23 mouse cellular contexts compared by ENCODE assay signal in the genomic region with DNA sequence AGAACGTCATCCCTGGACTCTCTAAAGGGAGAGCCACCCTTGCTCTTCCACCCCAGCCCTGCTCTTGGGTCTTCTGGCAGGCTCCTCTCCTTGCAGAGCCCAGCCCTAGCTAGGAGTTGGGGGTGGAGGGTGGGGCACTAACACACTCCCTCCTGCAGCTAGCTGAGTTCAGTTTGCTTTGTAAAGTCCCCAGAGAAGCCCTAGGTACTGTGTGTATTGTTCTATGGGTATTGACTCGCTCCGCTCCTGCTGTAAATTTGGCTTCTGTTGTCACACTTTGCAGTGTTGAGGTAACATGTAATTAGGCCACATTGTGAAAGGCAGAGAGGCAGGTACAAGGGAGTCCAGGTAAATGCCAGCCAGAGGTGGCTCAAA.
A peak's percentile ranks its signal among the peaks of the same experiment; 100 is the strongest.
DNase-seq lines count a peak whose midpoint lies in the region; ATAC-seq lines count a peak whose summit lies in the region.
"Had no signal": no experiment of that assay in that cellular context is flagged by ENCODE, and none has a peak within 500 bp of the region (broad histone marks: within the 10 kb centered on the region; RNA-seq: fewer than 3 reads in every experiment).

No protein-coding gene starts in this region.

- DNase-seq in cerebellum, adult 9-11 months = no peak
- peak; percentile 50 for DNase-seq in intestine, embryonic 14.5 days (ENCODE audit: low spot score)
- no peak for DNase-seq in spleen, adult 18-20 months
- no peak for DNase-seq in lung, postnatal 14 days
- DNase-seq: adrenal gland, postnatal 14 days; cerebellum, adult 9-10 months; forebrain, postnatal 0 days; gastrocnemius, adult 2 months; kidney, adult 2 months; kidney, postnatal 25 days; layer of hippocampus, adult 9-11 months; lung, embryonic 14.5 days; right cerebral cortex, adult 18-20 months; thymus, postnatal 14 days had no signal

- no peak overlapping the region for H3K9ac ChIP-seq in intestine, embryonic 14.5 days (ENCODE audit: low read length)
- H3K9ac ChIP-seq in intestine, embryonic 15.5 days = no peak overlapping the region
- no peak overlapping the region for H3K9ac ChIP-seq in stomach, embryonic 15.5 days
- H3K9ac ChIP-seq: forebrain, postnatal 0 days; limb, embryonic 15.5 days; lung, embryonic 14.5 days had no signal

- 78% methylated on average over 3 of the region's 3 CpGs for WGBS in intestine, embryonic 14.5 days
- 60% methylated on average over 3 of the region's 3 CpGs for WGBS in intestine, embryonic 15.5 days
- 60% methylated on average over 3 of the region's 3 CpGs for WGBS in stomach, embryonic 15.5 days

- H3K4me2 ChIP-seq in intestine, embryonic 14.5 days (ENCODE audit: low read length) = no peak overlapping the region
- H3K4me2 ChIP-seq in intestine, embryonic 15.5 days (replicated peaks) = no peak overlapping the region
- no peak overlapping the region for H3K4me2 ChIP-seq in stomach, embryonic 15.5 days
- H3K4me2 ChIP-seq: limb, embryonic 15.5 days; lung, embryonic 14.5 days had no signal

- H3K4me1 ChIP-seq in intestine, embryonic 14.5 days (replicated peaks; ENCODE audit: control insufficient read depth, insufficient read depth, low read length) = peaks cover 6% of the 10 kb centered on the region; the same call in 1 of the 2 replicates
- H3K4me1 ChIP-seq in intestine, embryonic 15.5 days (replicated peaks) = 0 out of 2 replicates have a peak, but pooled peaks cover 4% of the 10 kb centered on the region
- H3K4me1 ChIP-seq in brown adipose tissue, adult 24 weeks (ENCODE audit: control insufficient read depth, insufficient read depth, insufficient read length, low read length) = peaks cover 20% of the 10 kb centered on the region
- peaks cover 9% of the 10 kb centered on the region; the same call in 1 of the 2 replicates for H3K4me1 ChIP-seq in stomach, embryonic 15.5 days

- no peak overlapping the region for H3K27ac ChIP-seq in intestine, embryonic 14.5 days (ENCODE audit: low read depth)
- H3K27ac ChIP-seq in intestine, embryonic 15.5 days = no peak overlapping the region
- peak overlapping the region; percentile 87; the same call in 1 of the 2 replicates for H3K27ac ChIP-seq in brown adipose tissue, adult 24 weeks (replicated peaks; ENCODE audit: low read depth, low read length)
- no peak overlapping the region for H3K27ac ChIP-seq in stomach, embryonic 15.5 days
- H3K27ac ChIP-seq: limb, embryonic 15.5 days had no signal

- H3K9me3 ChIP-seq in intestine, embryonic 14.5 days (ENCODE audit: control insufficient read depth, low read length) = no peaks in the 10 kb centered on the region
- no peaks in the 10 kb centered on the region for H3K9me3 ChIP-seq in intestine, embryonic 15.5 days
- no peaks in the 10 kb centered on the region for H3K9me3 ChIP-seq in stomach, embryonic 15.5 days
- H3K9me3 ChIP-seq: limb, embryonic 15.5 days had no signal

- no peaks in the 10 kb centered on the region for H3K27me3 ChIP-seq in intestine, embryonic 14.5 days (replicated peaks; ENCODE audit: control insufficient read depth, insufficient read depth, low read length)
- H3K27me3 ChIP-seq in intestine, embryonic 15.5 days (replicated peaks) = no peaks in the 10 kb centered on the region
- no peaks in the 10 kb centered on the region for H3K27me3 ChIP-seq in stomach, embryonic 15.5 days (replicated peaks)

- no peak overlapping the region for H3K4me3 ChIP-seq in intestine, embryonic 14.5 days (ENCODE audit: low read depth, low read length)
- H3K4me3 ChIP-seq in intestine, embryonic 15.5 days (replicated peaks) = no peak overlapping the region
- H3K4me3 ChIP-seq in brown adipose tissue, adult 24 weeks (ENCODE audit: insufficient read depth, low read depth, low read length) = no peak overlapping the region
- no peak overlapping the region for H3K4me3 ChIP-seq in stomach, embryonic 15.5 days (replicated peaks)
- H3K4me3 ChIP-seq: gastrocnemius, adult 2 months; heart, adult 2 months; limb, embryonic 15.5 days had no signal

- ATAC-seq in cerebellum, adult (ENCODE audit: insufficient number of reproducible peaks, low FRiP score, low TSS enrichment) = 0 out of 2 replicates have a peak, but pooled peaks have one; percentile 19
- no peak for ATAC-seq in intestine, embryonic 14.5 days (replicated peaks; ENCODE audit: low FRiP score, low TSS enrichment, low read depth)
- no peak for ATAC-seq in intestine, embryonic 15.5 days
- ATAC-seq in stomach, embryonic 15.5 days (ENCODE audit: insufficient read depth, low FRiP score, low read depth) = peak; percentile 61; the same call in 1 of the 2 replicates
- ATAC-seq: CD4-positive, CD25-positive, alpha-beta regulatory T cell, adult 4 months; forebrain, postnatal 0 days; hindbrain, embryonic 16.5 days; midbrain, embryonic 16.5 days had no signal

- no peaks in the 10 kb centered on the region for H3K36me3 ChIP-seq in intestine, embryonic 14.5 days (ENCODE audit: control insufficient read depth, insufficient read depth, low read length)
- no peaks in the 10 kb centered on the region for H3K36me3 ChIP-seq in intestine, embryonic 15.5 days
- no peaks in the 10 kb centered on the region for H3K36me3 ChIP-seq in stomach, embryonic 15.5 days
- H3K36me3 ChIP-seq: limb, embryonic 15.5 days had no signal

Comparison
In these comparisons a context has a peak if more than half of its experiments do, and no peak if none do; other contexts are left out.
1. ATAC-seq: peak in cerebellum, adult (single experiment) and stomach, embryonic 15.5 days (single experiment); none in intestine, embryonic 14.5 days (single experiment) and intestine, embryonic 15.5 days (single experiment).